Mouse (Mus musculus): ENCODE measurements at regions not wholly inside any gene's neighbourhood (a gene's known extent, or its start where the extent isn't known, plus 50 kb on each side); places are given as distances from the start of the nearest gene placed in this dataset.
"Not testable (repeated sequence)": the region's sequence is repeated elsewhere in the genome, so short reads cannot be mapped to it uniquely, and the experiment has no call there.

- Histone ChIP-seq H3K27ac (ENCODE audit: low read depth, low read length) (no peak overlapping the region), H3K9me3 (ENCODE audit: low read length) (no peaks in the 10 kb centered on the region), H3K4me2 (ENCODE audit: low read depth) (no peak overlapping the region), H3K36me3 (ENCODE audit: insufficient read depth) (no peaks in the 10 kb centered on the region), H3K9ac (no peak overlapping the region), H3K4me3 (ENCODE audit: low read depth, low read length) (no peak overlapping the region), H3K27me3 (ENCODE audit: insufficient read depth, low read length) (no peaks in the 10 kb centered on the region), H3K4me1 (ENCODE audit: insufficient read depth) (no peaks in the 10 kb centered on the region)
- ATAC-seq (no peak), DNase-seq (no peak)
- WGBS: 92% methylated on average over 1 of the region's 1 CpGs
- no peak for TF ChIP-seq CTCF (IDR thresholded peaks at IDR 0.05; ENCODE audit: low read depth)
These were observed 348.7 kb upstream of the Cpeb2 start for GRCm38 (mm10) chr5:42884251-42884650.

GRCm38 (mm10) chr5:42891890-42892289 is 341.1 kb upstream of the Cpeb2 start:
- Histone ChIP-seq H3K4me2 (ENCODE audit: low read depth) (no peak overlapping the region), H3K27me3 (ENCODE audit: insufficient read depth, low read length) (no peaks in the 10 kb centered on the region), H3K4me1 (ENCODE audit: insufficient read depth) (no peaks in the 10 kb centered on the region), H3K9me3 (ENCODE audit: low read length) (no peaks in the 10 kb centered on the region), H3K27ac (ENCODE audit: low read depth, low read length) (no peak overlapping the region), H3K9ac (no peak overlapping the region), H3K36me3 (ENCODE audit: insufficient read depth) (no peaks in the 10 kb centered on the region), H3K4me3 (ENCODE audit: low read depth, low read length) (no peak overlapping the region)
- ATAC-seq (peak; percentile 42; the same call in 1 of the 2 replicates), DNase-seq (peak; percentile 20)
- 14% methylated on average over 2 of the region's 2 CpGs for WGBS
- peak; percentile 14 for TF ChIP-seq CTCF (IDR thresholded peaks at IDR 0.05; ENCODE audit: low read depth)

GRCm38 (mm10) chr5:42906136-42906535 is 326.8 kb upstream of the Cpeb2 start:
- H3K4me1 ChIP-seq (ENCODE audit: insufficient read depth): no peaks in the 10 kb centered on the region
- H3K4me2 ChIP-seq (ENCODE audit: low read depth): no peak overlapping the region
- 31% methylated on average over 3 of the region's 3 CpGs for WGBS
- no peaks in the 10 kb centered on the region for H3K9me3 ChIP-seq (ENCODE audit: low read length)
- no peaks in the 10 kb centered on the region for H3K36me3 ChIP-seq (ENCODE audit: insufficient read depth)
- H3K4me3 ChIP-seq (ENCODE audit: low read depth, low read length): no peak overlapping the region
- H3K27me3 ChIP-seq (ENCODE audit: insufficient read depth, low read length): no peaks in the 10 kb centered on the region
- H3K9ac ChIP-seq: no peak overlapping the region
- DNase-seq: peak; percentile 12
- no peak overlapping the region for H3K27ac ChIP-seq (ENCODE audit: low read depth, low read length)
- no peak for TF ChIP-seq CTCF (IDR thresholded peaks at IDR 0.05; ENCODE audit: low read depth)
- ATAC-seq: 0 out of 2 replicates have a peak, but pooled peaks have one; percentile 34

- no peaks in the 10 kb centered on the region for H3K4me1 ChIP-seq (ENCODE audit: insufficient read depth)
- H3K4me3 ChIP-seq (ENCODE audit: low read depth, low read length): no peak overlapping the region
- no peak for DNase-seq
- 58% methylated on average over 3 of the region's 3 CpGs for WGBS
- no peaks in the 10 kb centered on the region for H3K9me3 ChIP-seq (ENCODE audit: low read length)
- H3K36me3 ChIP-seq (ENCODE audit: insufficient read depth): no peaks in the 10 kb centered on the region
- H3K4me2 ChIP-seq (ENCODE audit: low read depth): no peak overlapping the region
- H3K27ac ChIP-seq (ENCODE audit: low read depth, low read length): no peak overlapping the region
- H3K9ac ChIP-seq: no peak overlapping the region
- ATAC-seq: no peak
- H3K27me3 ChIP-seq (ENCODE audit: insufficient read depth, low read length): no peaks in the 10 kb centered on the region
- no peak for TF ChIP-seq CTCF (IDR thresholded peaks at IDR 0.05; ENCODE audit: low read depth)
These were observed 313.6 kb upstream of the Cpeb2 start for GRCm38 (mm10) chr5:42919328-42919727.

- 81% methylated on average over 2 of the region's 2 CpGs for WGBS
- ATAC-seq: no peak
- no peak overlapping the region for H3K4me2 ChIP-seq (ENCODE audit: low read depth)
- H3K36me3 ChIP-seq (ENCODE audit: insufficient read depth): no peaks in the 10 kb centered on the region
- TF ChIP-seq CTCF (IDR thresholded peaks at IDR 0.05; ENCODE audit: low read depth): no peak
- DNase-seq: no peak
- H3K4me1 ChIP-seq (ENCODE audit: insufficient read depth): no peaks in the 10 kb centered on the region
- no peak overlapping the region for H3K4me3 ChIP-seq (ENCODE audit: low read depth, low read length)
- H3K27me3 ChIP-seq (ENCODE audit: insufficient read depth, low read length): no peaks in the 10 kb centered on the region
- H3K9me3 ChIP-seq (ENCODE audit: low read length): no peaks in the 10 kb centered on the region
- H3K9ac ChIP-seq: no peak overlapping the region
- H3K27ac ChIP-seq (ENCODE audit: low read depth, low read length): no peak overlapping the region
These were observed 300.9 kb upstream of the Cpeb2 start for GRCm38 (mm10) chr5:42932106-42932505.

- Histone ChIP-seq H3K27ac (ENCODE audit: low read depth, low read length) (no peak overlapping the region), H3K27me3 (ENCODE audit: insufficient read depth, low read length) (no peaks in the 10 kb centered on the region), H3K4me2 (ENCODE audit: low read depth) (no peak overlapping the region), H3K9ac (no peak overlapping the region), H3K9me3 (ENCODE audit: low read length) (no peaks in the 10 kb centered on the region), H3K4me1 (ENCODE audit: insufficient read depth) (no peaks in the 10 kb centered on the region), H3K4me3 (ENCODE audit: low read depth, low read length) (no peak overlapping the region), H3K36me3 (ENCODE audit: insufficient read depth) (no peaks in the 10 kb centered on the region)
- DNase-seq (no peak), ATAC-seq (no peak)
- TF ChIP-seq CTCF (IDR thresholded peaks at IDR 0.05; ENCODE audit: low read depth): no peak
- 60% methylated on average over 9 of the region's 9 CpGs for WGBS
These were observed 273.6 kb upstream of the Cpeb2 start for GRCm38 (mm10) chr5:42959296-42959862.

GRCm38 (mm10) chr5:42966952-42967351 is 266.0 kb upstream of the Cpeb2 start:
- H3K27me3 ChIP-seq (ENCODE audit: insufficient read depth, low read length); H3K4me3 ChIP-seq (ENCODE audit: low read depth, low read length); H3K4me1 ChIP-seq (ENCODE audit: insufficient read depth); H3K9ac ChIP-seq; ATAC-seq; DNase-seq; H3K36me3 ChIP-seq (ENCODE audit: insufficient read depth); H3K27ac ChIP-seq (ENCODE audit: low read depth, low read length); H3K9me3 ChIP-seq (ENCODE audit: low read length); H3K4me2 ChIP-seq (ENCODE audit: low read depth): not testable (repeated sequence)
- 93% methylated on average over 2 of the region's 2 CpGs for WGBS

All from forebrain, postnatal 0 days (tissue).